39 mouse cellular contexts compared by ENCODE assay signal in genomic region chr3:97667093-97667675, GRCm38 (mm10). TPM values are rescaled to one million over a fixed set of nuclear protein-coding genes. Genes with fewer than 3 reads are reported as not detected.
DNase-seq lines count a peak whose midpoint lies in the region; ATAC-seq and TF ChIP-seq lines count a peak whose summit lies in the region.
"Had no signal": no experiment of that assay in that cellular context is flagged by ENCODE, and none has a peak within 500 bp of the region (broad histone marks: within the 10 kb centered on the region; RNA-seq: fewer than 3 reads in every experiment).

No protein-coding gene starts in this region.

- H3K4me1 ChIP-seq in heart, embryonic 11.5 days (ENCODE audit: control insufficient read depth, insufficient read depth, low read length) = peaks cover 18% of the 10 kb centered on the region
- H3K4me1 ChIP-seq in kidney, adult 2 months (ENCODE audit: control insufficient read depth, insufficient read depth, low read length) = no peaks in the 10 kb centered on the region
- H3K4me1 ChIP-seq: hindbrain, embryonic 10.5 days; hindbrain, embryonic 15.5 days; lung, embryonic 15.5 days had no signal

- DNase-seq in heart, postnatal 10 days = no peak
- DNase-seq in kidney, adult 2 months = peak; percentile 12
- no peak for DNase-seq in kidney, adult 9 months
- DNase-seq in testis, postnatal 10 days (ENCODE audit: low spot score) = peak; percentile 43
- no peak for DNase-seq in testis, postnatal 14 days (ENCODE audit: low spot score)
- DNase-seq in gastrocnemius, postnatal 14 days = no peak
- DNase-seq: adrenal gland, adult 2 months; adrenal gland, postnatal 36 days; cerebellum, adult 18-20 months; cerebellum, postnatal 10 days; gastrocnemius, postnatal 25 days; kidney, adult 11 months; lung, postnatal 36 days; right cerebral cortex, postnatal 4 days; thymus, postnatal 4 days had no signal

- peak overlapping the region; percentile 33; the same call in 1 of the 2 replicates for H3K4me2 ChIP-seq in heart, embryonic 11.5 days
- H3K4me2 ChIP-seq: hindbrain, embryonic 15.5 days; lung, embryonic 15.5 days; midbrain, embryonic 11.5 days had no signal

- 28% methylated on average over 14 of the region's 14 CpGs for WGBS in heart, embryonic 11.5 days (ENCODE audit: insufficient replicate concordance)
- 78% methylated on average over 14 of the region's 14 CpGs for WGBS in kidney, adult 2 months

- intact Hi-C loops in heart, postnatal 10 days (cut with DNase I) = no loop called here
- intact Hi-C loops in gastrocnemius, postnatal 14 days (cut with DNase I; ENCODE audit: low total_unique reads) = no loop called here

- ATAC-seq in heart, embryonic 11.5 days (replicated peaks; ENCODE audit: insufficient number of reproducible peaks, low FRiP score, low TSS enrichment) = no peak
- ATAC-seq: CD4-positive, CD25-positive, alpha-beta regulatory T cell, adult 4 months; forebrain, embryonic 14.5 days; inflammation-experienced regulatory T-cells, adult 6 months; midbrain, embryonic 16.5 days had no signal

- no peak overlapping the region for H3K4me3 ChIP-seq in heart, embryonic 11.5 days (ENCODE audit: low read depth, low read length)
- H3K4me3 ChIP-seq in kidney, adult 2 months (ENCODE audit: insufficient read depth, low read depth, low read length) = no peak overlapping the region
- H3K4me3 ChIP-seq: hindbrain, embryonic 10.5 days; hindbrain, embryonic 15.5 days; lung, embryonic 15.5 days had no signal

- peak overlapping the region; percentile 54 for H3K27ac ChIP-seq in heart, embryonic 11.5 days (ENCODE audit: low read depth, low read length)
- no peak overlapping the region for H3K27ac ChIP-seq in kidney, adult 2 months (ENCODE audit: insufficient read depth, low read depth, low read length)
- H3K27ac ChIP-seq: hindbrain, embryonic 10.5 days; hindbrain, embryonic 15.5 days; lung, embryonic 15.5 days; stomach, postnatal 0 days had no signal

- no peaks in the 10 kb centered on the region for H3K9me3 ChIP-seq in heart, embryonic 11.5 days (replicated peaks; ENCODE audit: control insufficient read depth, low read length)
- H3K9me3 ChIP-seq: hindbrain, embryonic 10.5 days; hindbrain, embryonic 15.5 days; lung, embryonic 15.5 days had no signal

- no peak overlapping the region for H3K9ac ChIP-seq in heart, embryonic 11.5 days (ENCODE audit: low read depth, low read length)
- H3K9ac ChIP-seq: hindbrain, embryonic 15.5 days; lung, embryonic 15.5 days had no signal

- H3K36me3 ChIP-seq in heart, embryonic 11.5 days (ENCODE audit: control insufficient read depth, insufficient read depth, low read length) = peaks cover 9% of the 10 kb centered on the region; the same call in 1 of the 2 replicates
- H3K36me3 ChIP-seq in kidney, adult 2 months (ENCODE audit: control insufficient read depth, insufficient read depth, low read length) = no peaks in the 10 kb centered on the region; the same call in 1 of the 2 replicates

- H3K27me3 ChIP-seq in heart, embryonic 11.5 days (ENCODE audit: control insufficient read depth, insufficient read depth, low read length) = no peaks in the 10 kb centered on the region
- H3K27me3 ChIP-seq in kidney, adult 2 months (replicated peaks; ENCODE audit: control insufficient read depth, insufficient read depth, low read length) = no peaks in the 10 kb centered on the region
- H3K27me3 ChIP-seq: hindbrain, embryonic 15.5 days; lung, embryonic 15.5 days had no signal

- TF ChIP-seq CTCF in kidney, adult 2 months (conservative IDR thresholded peaks at IDR 0.05; ENCODE audit: insufficient read depth, insufficient read length, low read depth, low read length) = no peak

- TF ChIP-seq POLR2A in kidney, adult 2 months (IDR thresholded peaks at IDR 0.05; ENCODE audit: low read depth, low read length) = no peak

RNA-seq across cellular contexts. Expression of gene Gm17651, which starts 7.3 kb away (rescaled TPM):
- polyA plus RNA-seq in heart, embryonic 11.5 days (2014; fragmentation: Nextera tagmentation; extraction: Ambion mirVana) = not detected in 2 replicates
- total RNA-seq in heart, postnatal 10 days (2021) = not detected
- polyA plus RNA-seq in kidney, adult 2 months (2012; rRNA removed) = not detected in 2 replicates
- total RNA-seq in gastrocnemius, postnatal 14 days (2021) = not detected
- total RNA-seq: adrenal gland, adult 2 months; adrenal gland, postnatal 36 days; common myeloid progenitor, adult 5-6 weeks; gastrocnemius, postnatal 25 days; layer of hippocampus, adult 18-20 months; layer of hippocampus, postnatal 10 days; left cerebral cortex, adult 18-20 months; left cerebral cortex, postnatal 14 days; liver, adult 2 months; megakaryocyte, adult 5-6 weeks; neutrophil, adult 5-6 weeks had no signal
- polyA plus RNA-seq: adrenal gland, adult 2 months; brain, embryonic 14.5 days; CD4-positive, CD25-positive, alpha-beta regulatory T cell, adult 4 months; forebrain, embryonic 14.5 days; hindbrain, embryonic 10.5 days; hindbrain, embryonic 15.5 days; inflammation-experienced regulatory T-cells, adult 6 months; limb, embryonic 11.5 days; liver, adult 2 months; liver, embryonic 16.5 days; lung, embryonic 15.5 days; midbrain, embryonic 11.5 days; midbrain, embryonic 16.5 days; neural tube, embryonic 11.5 days; spleen, adult 2 months; stomach, postnatal 0 days; thymus, postnatal 0 days had no signal

RNA-seq across cellular contexts. Expression of gene Prkab2, which starts 9.2 kb away (rescaled TPM):
- polyA plus RNA-seq in heart, embryonic 11.5 days (2014; fragmentation: Nextera tagmentation; extraction: Ambion mirVana) = 16.0 and 23.3 TPM in 2 replicates
- 10 to 100 TPM; 17.5 to 18.8 TPM for total RNA-seq in heart, postnatal 10 days (2021)
- polyA plus RNA-seq in kidney, adult 2 months (2012; rRNA removed) = 4.5 and 4.7 TPM in 2 replicates
- total RNA-seq in gastrocnemius, postnatal 14 days (2021) = 10 to 100 TPM; 65.3 to 69.8 TPM

RNA-seq across cellular contexts. Expression of gene Fmo5, which starts 38.6 kb away (rescaled TPM):
- 2.8 and 3.1 TPM in 2 replicates for polyA plus RNA-seq in heart, embryonic 11.5 days (2014; fragmentation: Nextera tagmentation; extraction: Ambion mirVana)
- 1 to 10 TPM; 7.5 to 7.6 TPM for total RNA-seq in heart, postnatal 10 days (2021)
- polyA plus RNA-seq in kidney, adult 2 months (2012; rRNA removed) = 7.9 and 9.9 TPM in 2 replicates
- 1 to 10 TPM; 3.8 to 4.1 TPM for total RNA-seq in gastrocnemius, postnatal 14 days (2021)

RNA-seq across cellular contexts. Expression of gene Chd1l, which starts 57.2 kb away (rescaled TPM):
- 14.5 and 18.4 TPM in 2 replicates for polyA plus RNA-seq in heart, embryonic 11.5 days (2014; fragmentation: Nextera tagmentation; extraction: Ambion mirVana)
- total RNA-seq in heart, postnatal 10 days (2021) = 10 to 100 TPM; 12.8 to 14.1 TPM
- 3.9 and 5.0 TPM in 2 replicates for polyA plus RNA-seq in kidney, adult 2 months (2012; rRNA removed)
- total RNA-seq in gastrocnemius, postnatal 14 days (2021) = 10 to 100 TPM in 1 of 2 experiments, 1 to 10 TPM in 1; 10.0 to 11.2 TPM

Comparison
In these comparisons a context has a peak if more than half of its experiments do, and no peak if none do; other contexts are left out.
1. DNase-seq: peak in kidney, adult 2 months (single experiment) and testis, postnatal 10 days (single experiment); none in heart, postnatal 10 days (0 of 2), kidney, adult 9 months (single experiment), testis, postnatal 14 days (single experiment) and gastrocnemius, postnatal 14 days (single experiment).